ENCODE assay signal across 9 mouse cellular contexts in genomic region chr13:51793948-51794347, GRCm38 (mm10). TPM values are rescaled to one million over a fixed set of nuclear protein-coding genes. Genes with fewer than 3 reads are reported as not detected.
DNase-seq lines count a peak whose midpoint lies in the region; ATAC-seq and TF ChIP-seq lines count a peak whose summit lies in the region.
"Had no signal": no experiment of that assay in that cellular context is flagged by ENCODE, and none has a peak within 500 bp of the region (broad histone marks: within the 10 kb centered on the region; RNA-seq: fewer than 3 reads in every experiment).

No protein-coding gene starts in this region.

- WGBS in heart, embryonic 10.5 days: 39% methylated on average over 6 of the region's 7 CpGs
- WGBS in hindbrain, embryonic 10.5 days: 33% methylated on average over 6 of the region's 7 CpGs
- whole genome bisulfite sequencing in liver, embryonic 14.5 days (ENCODE audit: insufficient replicate concordance): 30% methylated on average over 7 of the region's 7 CpGs

- in situ Hi-C loops in CH12.LX (cut with MboI; ENCODE audit: low pct_ligation_motif_present, low pct_unique_long_range_greater_than_20kb, low sequenced_read_pairs): no loop called here

- H3K79me2 ChIP-seq in CH12.LX (replicated peaks; ENCODE audit: control insufficient read depth, extremely low read depth, insufficient read depth, poor library complexity, severe bottlenecking): peaks cover 30% of the 10 kb centered on the region

- no peak for TF ChIP-seq RAD21 in CH12.LX (IDR thresholded peaks at IDR 0.05; ENCODE audit: low read depth, low read length)

- H3K27me3 ChIP-seq in heart, embryonic 10.5 days (ENCODE audit: insufficient read depth, poor library complexity, severe bottlenecking): peaks cover 38% of the 10 kb centered on the region
- no peaks in the 10 kb centered on the region for H3K27me3 ChIP-seq in CH12.LX (replicated peaks)
- peaks cover 47% of the 10 kb centered on the region for H3K27me3 ChIP-seq in hindbrain, embryonic 10.5 days (ENCODE audit: insufficient read depth, poor library complexity, severe bottlenecking)
- no peaks in the 10 kb centered on the region for H3K27me3 ChIP-seq in liver, embryonic 14.5 days (ENCODE audit: control insufficient read depth, insufficient read depth, low read length)

- intact Hi-C loops in heart, postnatal 36 days (cut with DNase I): loop anchor here (2.0 to 5.0 kb wide), 2 partner anchors 21 to 62 kb away; no protein-coding TSS in a partner anchor

- dilution Hi-C loops in CH12.LX (cut with MboI; ENCODE audit: extremely low pct_ligation_motif_present, extremely low pct_unique_long_range_greater_than_20kb, low sequenced_read_pairs): no loop called here

- no peak for DNase-seq in heart, embryonic 10.5 days (ENCODE audit: low spot score)
- DNase-seq in heart, postnatal 36 days: no peak
- DNase-seq in CH12.LX (ENCODE audit: extremely low read depth): no peak
- no peak for DNase-seq in hindbrain, embryonic 10.5 days (ENCODE audit: low spot score)
- DNase-seq in liver, embryonic 14.5 days (ENCODE audit: low read depth in 3 of 3, low spot score in 3 of 3): no peak
- DNase-seq in layer of hippocampus, postnatal 36 days: no peak
- DNase-seq in right cerebral cortex, adult 2 months (ENCODE audit: low spot score in 2 of 2): no peak
- no peak for DNase-seq in T-cell, adult 2 months (ENCODE audit: low spot score)

- TF ChIP-seq CTCF in CH12.LX (conservative IDR thresholded peaks at IDR 0.05 in 1 of 2, IDR thresholded peaks at IDR 0.05 in 1 of 2; ENCODE audit: low read depth in 2 of 2, low read length in 2 of 2): no peak
- TF ChIP-seq CTCF in liver, embryonic 14.5 days (IDR thresholded peaks at IDR 0.05; ENCODE audit: low read depth): no peak

- no peaks in the 10 kb centered on the region for H3K36me3 ChIP-seq in heart, embryonic 10.5 days
- peaks cover 0 to 24% of the 10 kb centered on the region in 2 experiments for H3K36me3 ChIP-seq in CH12.LX (replicated peaks in 1 of 2; ENCODE audit: control insufficient read depth in 1 of 2, insufficient read depth in 1 of 2, low read length in 1 of 2)
- no peaks in the 10 kb centered on the region for H3K36me3 ChIP-seq in hindbrain, embryonic 10.5 days
- no peaks in the 10 kb centered on the region for H3K36me3 ChIP-seq in liver, embryonic 14.5 days (replicated peaks; ENCODE audit: control insufficient read depth, insufficient read depth, low read depth)

- no peak for ATAC-seq in liver, embryonic 14.5 days (ENCODE audit: insufficient read depth)

- TF ChIP-seq POLR2A in CH12.LX (IDR thresholded peaks at IDR 0.05; ENCODE audit: low read depth, low read length): no peak

- H3K4me1 ChIP-seq in heart, embryonic 10.5 days: peaks cover 36% of the 10 kb centered on the region
- H3K4me1 ChIP-seq in CH12.LX (ENCODE audit: control insufficient read depth in 1 of 2, insufficient read depth in 2 of 2): peaks cover 29 to 73% of the 10 kb centered on the region in 2 experiments
- H3K4me1 ChIP-seq in hindbrain, embryonic 10.5 days (replicated peaks): peaks cover 25% of the 10 kb centered on the region
- peaks cover 0 to 12% of the 10 kb centered on the region in 2 experiments; a peak in 2 of 4 replicates for H3K4me1 ChIP-seq in liver, embryonic 14.5 days (replicated peaks; ENCODE audit: control insufficient read depth in 2 of 2, insufficient read depth in 2 of 2, low read length in 1 of 2)

- H3K4me3 ChIP-seq in heart, embryonic 10.5 days: peak overlapping the region; percentile 92
- H3K4me3 ChIP-seq in CH12.LX (replicated peaks in 1 of 3; ENCODE audit: low read depth in 2 of 3, low read length in 2 of 3, poor library complexity in 1 of 3): no peak overlapping the region
- H3K4me3 ChIP-seq in hindbrain, embryonic 10.5 days: peak overlapping the region; percentile 87
- no peak overlapping the region for H3K4me3 ChIP-seq in liver, embryonic 14.5 days (ENCODE audit: insufficient read depth in 1 of 2, low read depth in 2 of 2, low read length in 2 of 2)

- TF ChIP-seq EP300 in CH12.LX (IDR thresholded peaks at IDR 0.05; ENCODE audit: low read length): no peak
- no peak for TF ChIP-seq EP300 in liver, embryonic 14.5 days (IDR thresholded peaks at IDR 0.05; ENCODE audit: low read depth)

- peak overlapping the region; percentile 91 for H3K27ac ChIP-seq in heart, embryonic 10.5 days
- H3K27ac ChIP-seq in CH12.LX (ENCODE audit: insufficient read depth, low read depth): no peak overlapping the region
- peak overlapping the region; percentile 89 for H3K27ac ChIP-seq in hindbrain, embryonic 10.5 days
- H3K27ac ChIP-seq in liver, embryonic 14.5 days: no peak overlapping the region
- H3K27ac ChIP-seq: macrophage had no signal

- H3K9me3 ChIP-seq in heart, embryonic 10.5 days: no peaks in the 10 kb centered on the region
- H3K9me3 ChIP-seq in CH12.LX (replicated peaks; ENCODE audit: low read length): no peaks in the 10 kb centered on the region
- no peaks in the 10 kb centered on the region for H3K9me3 ChIP-seq in hindbrain, embryonic 10.5 days
- no peaks in the 10 kb centered on the region for H3K9me3 ChIP-seq in liver, embryonic 14.5 days (ENCODE audit: control insufficient read depth, low read length)

- peak overlapping the region; percentile 65; the same call in 1 of the 2 replicates for H3K4me2 ChIP-seq in CH12.LX (ENCODE audit: insufficient read depth, low read depth, poor library complexity, severe bottlenecking)
- H3K4me2 ChIP-seq in liver, embryonic 14.5 days (ENCODE audit: low read depth): peak overlapping the region; percentile 3; the same call in 1 of the 2 replicates

- H3K9ac ChIP-seq in CH12.LX (ENCODE audit: insufficient read depth, low read depth): no peak overlapping the region
- no peak overlapping the region for H3K9ac ChIP-seq in liver, embryonic 14.5 days (replicated peaks)

TF ChIP-seq in CH12.LX, 34 proteins besides CTCF, POLR2A, EP300 and RAD21:
- no peak for TF ChIP-seq MEF2A (IDR thresholded peaks at IDR 0.05; ENCODE audit: borderline replicate concordance, low read depth, low read length)

RNA-seq across cellular contexts. Expression of gene Sema4d, which starts 0.4 kb away (rescaled TPM):
- polyA plus RNA-seq in heart, embryonic 10.5 days (2016; fragmentation: Nextera tagmentation; extraction: Ambion mirVana): 8.7 and 13.1 TPM in 2 replicates
- total RNA-seq in heart, postnatal 36 days (2021): 10 to 100 TPM; 69.8 to 77.5 TPM
- total RNA-seq in CH12.LX (2012; rRNA removed) (16.7 and 17.8 TPM in 2 replicates), CH12.LX (2014; rRNA removed) (9.8 and 12.8 TPM in 2 replicates)
- polyA plus RNA-seq in CH12.LX (2012; ENCODE audit: insufficient read length, low read depth): 57.6 and 67.1 TPM in 2 replicates
- polyA plus RNA-seq in hindbrain, embryonic 10.5 days (2016; fragmentation: Nextera tagmentation; extraction: Ambion mirVana): 5.9 and 7.5 TPM in 2 replicates
- polyA plus RNA-seq in liver, embryonic 14.5 days (2012; rRNA removed): 4.2 and 4.7 TPM in 2 replicates
- 4.6 and 6.1 TPM in 2 replicates for polyA plus RNA-seq in liver, embryonic 14.5 days (2014; fragmentation: Nextera tagmentation; extraction: Ambion mirVana)
- 100 to 1,000 TPM in 1 of 2 experiments, 10 to 100 TPM in 1; 96.5 to 108 TPM for total RNA-seq in layer of hippocampus, postnatal 36 days (2021)

RNA-seq across cellular contexts. Expression of gene Gadd45g, which starts 52.5 kb away (rescaled TPM):
- polyA plus RNA-seq in heart, embryonic 10.5 days (2016; fragmentation: Nextera tagmentation; extraction: Ambion mirVana): 53.3 and 61.0 TPM in 2 replicates
- total RNA-seq in heart, postnatal 36 days (2021): 10 to 100 TPM in 1 of 2 experiments, 1 to 10 TPM in 1; 9.5 to 10.7 TPM
- total RNA-seq in CH12.LX (2012; rRNA removed) (1.2 and 2.7 TPM in 2 replicates), CH12.LX (2014; rRNA removed) (2.5 and 3.1 TPM in 2 replicates)
- polyA plus RNA-seq in CH12.LX (2012; ENCODE audit: insufficient read length, low read depth): 2.9 and 3.6 TPM in 2 replicates
- polyA plus RNA-seq in hindbrain, embryonic 10.5 days (2016; fragmentation: Nextera tagmentation; extraction: Ambion mirVana): 184 and 214 TPM in 2 replicates
- polyA plus RNA-seq in liver, embryonic 14.5 days (2012; rRNA removed): 11.4 and 14.4 TPM in 2 replicates
- 12.7 and 14.5 TPM in 2 replicates for polyA plus RNA-seq in liver, embryonic 14.5 days (2014; fragmentation: Nextera tagmentation; extraction: Ambion mirVana)
- total RNA-seq in layer of hippocampus, postnatal 36 days (2021): 10 to 100 TPM; 19.9 to 22.3 TPM

Comparison
In these comparisons a context has a peak if more than half of its experiments do, and no peak if none do; other contexts are left out.
1. H3K27ac ChIP-seq: peak in heart, embryonic 10.5 days (single experiment) and hindbrain, embryonic 10.5 days (single experiment); none in CH12.LX (single experiment) and liver, embryonic 14.5 days (single experiment).
2. H3K4me3 ChIP-seq: peak in heart, embryonic 10.5 days (single experiment) and hindbrain, embryonic 10.5 days (single experiment); none in CH12.LX (0 of 3) and liver, embryonic 14.5 days (0 of 2).